18 mouse cellular contexts compared by ENCODE assay signal in the genomic region with DNA sequence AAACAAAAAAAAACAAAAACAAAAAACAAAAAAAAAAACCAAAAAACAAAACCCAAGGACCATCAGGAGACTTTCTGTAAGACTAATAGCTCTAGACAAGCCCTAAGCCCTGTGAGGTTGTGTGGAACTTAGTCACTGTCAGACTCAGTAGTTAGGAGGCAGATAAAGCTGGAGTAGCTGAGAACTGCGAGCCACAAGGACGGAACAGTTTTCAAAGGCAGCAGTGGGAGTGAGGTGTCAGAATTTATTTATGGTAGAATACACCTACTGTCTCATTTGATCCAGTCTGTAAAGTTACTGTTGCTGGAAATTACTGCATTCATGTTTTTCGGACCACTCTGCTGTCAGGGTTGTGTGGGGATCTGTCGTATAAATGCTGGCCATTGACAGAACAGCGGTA.
"Had no signal": no experiment of that assay in that cellular context is flagged by ENCODE, and none has a peak within 500 bp of the region (broad histone marks: within the 10 kb centered on the region; RNA-seq: fewer than 3 reads in every experiment).

No protein-coding gene starts in this region.

- ATAC-seq: liver, postnatal 0 days; lung, postnatal 0 days; midbrain, embryonic 16.5 days had no signal

- H3K27ac ChIP-seq: liver, embryonic 15.5 days; lung, embryonic 15.5 days; macrophage; midbrain, embryonic 12.5 days; neural tube, embryonic 12.5 days; stomach, embryonic 15.5 days; stomach, postnatal 0 days had no signal

- H3K9ac ChIP-seq: liver, embryonic 15.5 days; liver, postnatal 0 days; lung, embryonic 15.5 days; midbrain, embryonic 12.5 days; neural tube, embryonic 12.5 days; stomach, embryonic 15.5 days had no signal

- H3K27me3 ChIP-seq: liver, embryonic 15.5 days; lung, embryonic 15.5 days; megakaryocyte, embryonic 14.5 days; midbrain, embryonic 12.5 days; neural tube, embryonic 12.5 days; stomach, embryonic 15.5 days had no signal

- H3K4me1 ChIP-seq: liver, embryonic 15.5 days; megakaryocyte, embryonic 14.5 days; midbrain, embryonic 12.5 days had no signal

- H3K36me3 ChIP-seq: liver, embryonic 15.5 days; lung, embryonic 15.5 days; midbrain, embryonic 12.5 days; neural tube, embryonic 12.5 days; stomach, embryonic 15.5 days had no signal

- H3K4me2 ChIP-seq: liver, embryonic 15.5 days; lung, embryonic 15.5 days; midbrain, embryonic 12.5 days; neural tube, embryonic 12.5 days; stomach, embryonic 15.5 days had no signal

- DNase-seq: liver, postnatal 0 days; lung, adult 2 months; lung, postnatal 14 days; lung, postnatal 36 days; midbrain, embryonic 14.5 days; thymus, adult 18-20 months; thymus, postnatal 14 days; thymus, postnatal 36 days had no signal

- H3K4me3 ChIP-seq: liver, embryonic 15.5 days; lung, embryonic 15.5 days; megakaryocyte, embryonic 14.5 days; midbrain, embryonic 12.5 days; neural tube, embryonic 12.5 days; stomach, embryonic 15.5 days had no signal

- H3K9me3 ChIP-seq: liver, embryonic 15.5 days; lung, embryonic 15.5 days; megakaryocyte, embryonic 14.5 days; midbrain, embryonic 12.5 days; neural tube, embryonic 12.5 days; stomach, embryonic 15.5 days had no signal
